Mouse (Mus musculus) C2C12 (cell line): ENCODE data around the gene Cplx1.

Experiments used
- CTCF ChIP-seq: IDR thresholded peaks from one replicate; pipeline ENCODE4 v1.5.1; 2011; ENCODE audit not compliant: control insufficient read depth, insufficient read depth, insufficient read length
- FOSL1 ChIP-seq: IDR thresholded peaks from one replicate; pipeline ENCODE4 v1.8.0; 2011; ENCODE audit warnings: mild to moderate bottlenecking, low read length; ENCODE audit not compliant: poor library complexity, insufficient read depth, severe bottlenecking
- MAX ChIP-seq: IDR thresholded peaks from one replicate; pipeline ENCODE4 v1.6.1; 2011; ENCODE audit warnings: mild to moderate bottlenecking, control low read depth
- MYOD1 ChIP-seq: IDR thresholded peaks from one replicate; pipeline ENCODE4 v1.6.1; 2011; ENCODE audit warnings: low read depth; ENCODE audit not compliant: control insufficient read depth, insufficient read length
- MYOG ChIP-seq: IDR thresholded peaks from one replicate; pipeline ENCODE4 v1.6.1; 2011; ENCODE audit not compliant: control insufficient read depth, insufficient read length; ENCODE audit errors: extremely low read depth
- USF1 ChIP-seq: IDR thresholded peaks from one replicate; pipeline ENCODE4 v1.6.1; 2011; ENCODE audit warnings: low read depth, mild to moderate bottlenecking, control low read depth, moderate library complexity

GRCm38 (mm10) chr5:108520153-108520552 lies 29.7 kb downstream of the Cplx1 start:
- no peak for TF ChIP-seq CTCF
- TF ChIP-seq USF1 = no peak
- no peak for TF ChIP-seq MYOD1
- no peak for TF ChIP-seq MAX
- TF ChIP-seq FOSL1 = no peak
- no peak for TF ChIP-seq MYOG
